Mouse (Mus musculus) liver, embryonic 15.5 days (tissue): ENCODE measurements around the gene Sncg. TPM values are rescaled to one million over a fixed set of nuclear protein-coding genes. Genes with fewer than 3 reads are reported as not detected.

Experiments used
- ATAC-seq: fragments of 200-750 bp; cut with Nextera tagmentation; 2 replicates; pipeline ENCODE4 v1.8.0; 2017; ENCODE audit warnings: moderate number of reproducible peaks, mild to moderate bottlenecking, moderate library complexity; ENCODE audit not compliant: insufficient read depth
- H3K27ac ChIP-seq: fragments of 300-500 bp; sonication (generic); replicated peaks from 2 replicates; pipeline ENCODE4 v1.5.1; 2015; ENCODE audit warnings: mild to moderate bottlenecking, inconsistent platforms
- H3K27me3 ChIP-seq: fragments of 300-500 bp; sonication (generic); 2 replicates; pipeline ENCODE4 v1.6.1; 2015; ENCODE audit warnings: mild to moderate bottlenecking, inconsistent platforms
- H3K36me3 ChIP-seq: fragments of 300-500 bp; sonication (generic); replicated peaks from 2 replicates; pipeline ENCODE4 v1.6.1; 2015; ENCODE audit warnings: moderate library complexity, mild to moderate bottlenecking, inconsistent platforms
- H3K4me1 ChIP-seq: fragments of 300-500 bp; sonication (generic); replicated peaks from 2 replicates; pipeline ENCODE4 v1.6.1; 2015; ENCODE audit warnings: inconsistent platforms
- H3K4me2 ChIP-seq: fragments of 300-500 bp; sonication (generic); 2 replicates; pipeline ENCODE4 v1.6.1; 2015; ENCODE audit warnings: moderate library complexity, mild to moderate bottlenecking, inconsistent platforms
- H3K4me3 ChIP-seq: fragments of 300-500 bp; sonication (generic); replicated peaks from 2 replicates; pipeline ENCODE4 v1.5.1; 2015; ENCODE audit warnings: mild to moderate bottlenecking, inconsistent platforms
- H3K9ac ChIP-seq: fragments of 300-500 bp; sonication (generic); 2 replicates; pipeline ENCODE4 v1.6.1; 2015; ENCODE audit warnings: moderate library complexity, mild to moderate bottlenecking, inconsistent platforms
- H3K9me3 ChIP-seq: fragments of 300-500 bp; sonication (generic); replicated peaks from 2 replicates; pipeline ENCODE4 v1.6.1; 2016; ENCODE audit warnings: inconsistent platforms
- WGBS: fragments of 180-500 bp; shearing (Covaris S2); methylation state at CpG from one replicate; pipeline ENCODE4 v1.1.7; 2015; ENCODE audit warnings: mixed read lengths; ENCODE audit not compliant: insufficient replicate concordance; 5-methylcytosine and 5-hydroxymethylcytosine counted together
- polyA plus RNA-seq: library from polyadenylated mRNA; unstranded; fragments of >200 nt; fragmentation: Nextera tagmentation; extraction: Ambion mirVana; gene quantifications from 2 replicates; pipeline ENCODE4 v1.2.1, GENCODE M21; 2015

The Sncg gene
- polyA plus RNA-seq, 1 experiment from 2014 or later, result 0.21 TPM

- 51% methylated on average over 1 of the region's 1 CpGs for WGBS
- Histone ChIP-seq H3K27me3 (no peaks in the 10 kb centered on the region), H3K4me3 (no peak overlapping the region), H3K36me3 (peaks cover 77% of the 10 kb centered on the region), H3K27ac (no peak overlapping the region), H3K9me3 (no peaks in the 10 kb centered on the region), H3K4me1 (no peaks in the 10 kb centered on the region), H3K4me2 (no peak overlapping the region), H3K9ac (no peak overlapping the region)
- ATAC-seq, result no peak
Measured at GRCm38 (mm10) chr14:34339446-34339845, 35.1 kb downstream of the Sncg start.

GRCm38 (mm10) chr14:34332476-34332875 lies 42.1 kb downstream of the Sncg start:
- H3K9ac ChIP-seq, result no peak overlapping the region
- H3K4me2 ChIP-seq, result no peak overlapping the region
- no peaks in the 10 kb centered on the region for H3K27me3 ChIP-seq
- ATAC-seq, result no peak
- H3K4me1 ChIP-seq, result no peaks in the 10 kb centered on the region
- no peak overlapping the region for H3K4me3 ChIP-seq
- no peak overlapping the region for H3K27ac ChIP-seq
- H3K36me3 ChIP-seq, result peaks cover 65% of the 10 kb centered on the region
- 75% methylated on average over 5 of the region's 5 CpGs for WGBS
- H3K9me3 ChIP-seq, result no peaks in the 10 kb centered on the region

GRCm38 (mm10) chr14:34331886-34332285 lies 42.7 kb downstream of the Sncg start:
- no peak for ATAC-seq
- no peak overlapping the region for H3K27ac ChIP-seq
- no peak overlapping the region for H3K4me2 ChIP-seq
- peaks cover 64% of the 10 kb centered on the region for H3K36me3 ChIP-seq
- H3K4me3 ChIP-seq, result no peak overlapping the region
- 63% methylated on average over 3 of the region's 3 CpGs for WGBS
- H3K9ac ChIP-seq, result no peak overlapping the region
- H3K4me1 ChIP-seq, result no peaks in the 10 kb centered on the region
- H3K27me3 ChIP-seq, result no peaks in the 10 kb centered on the region
- H3K9me3 ChIP-seq, result no peaks in the 10 kb centered on the region

GRCm38 (mm10) chr14:34330657-34331158 lies 43.9 kb downstream of the Sncg start:
- ATAC-seq, result no peak
- no peak overlapping the region for H3K4me3 ChIP-seq
- H3K9ac ChIP-seq, result no peak overlapping the region
- H3K27ac ChIP-seq, result no peak overlapping the region
- WGBS, result 69% methylated on average over 9 of the region's 9 CpGs
- no peak overlapping the region for H3K4me2 ChIP-seq
- no peaks in the 10 kb centered on the region for H3K27me3 ChIP-seq
- H3K9me3 ChIP-seq, result no peaks in the 10 kb centered on the region
- H3K4me1 ChIP-seq, result no peaks in the 10 kb centered on the region
- peaks cover 54% of the 10 kb centered on the region for H3K36me3 ChIP-seq

GRCm38 (mm10) chr14:34327618-34328017 lies 47.0 kb downstream of the Sncg start:
- no peak overlapping the region for H3K4me3 ChIP-seq
- H3K4me1 ChIP-seq, result no peaks in the 10 kb centered on the region
- no peaks in the 10 kb centered on the region for H3K27me3 ChIP-seq
- peaks cover 51% of the 10 kb centered on the region for H3K36me3 ChIP-seq
- H3K9ac ChIP-seq, result no peak overlapping the region
- H3K4me2 ChIP-seq, result no peak overlapping the region
- ATAC-seq, result no peak
- H3K9me3 ChIP-seq, result no peaks in the 10 kb centered on the region
- H3K27ac ChIP-seq, result no peak overlapping the region
- 15% methylated on average over 1 of the region's 1 CpGs for WGBS

- Histone ChIP-seq H3K4me1 (no peaks in the 10 kb centered on the region), H3K36me3 (peaks cover 47% of the 10 kb centered on the region), H3K27me3 (no peaks in the 10 kb centered on the region), H3K27ac (no peak overlapping the region), H3K9ac (no peak overlapping the region), H3K4me2 (no peak overlapping the region), H3K4me3 (no peak overlapping the region), H3K9me3 (no peaks in the 10 kb centered on the region)
- no peak for ATAC-seq
- 51% methylated on average over 3 of the region's 3 CpGs for WGBS
Measured at GRCm38 (mm10) chr14:34326606-34327005, 48.0 kb downstream of the Sncg start.

GRCm38 (mm10) chr14:34323576-34324085 lies 51.0 kb downstream of the Sncg start:
- H3K4me1 ChIP-seq, result no peaks in the 10 kb centered on the region
- peak; percentile 24; the same call in 1 of the 2 replicates for ATAC-seq

More at GRCm38 (mm10) chr14:34323576-34324085, 51.0 kb downstream of the Sncg start:
- H3K4me3 ChIP-seq, result no peak overlapping the region
- no peak overlapping the region for H3K27ac ChIP-seq
- no peak overlapping the region for H3K4me2 ChIP-seq
- H3K9ac ChIP-seq, result no peak overlapping the region
- 74% methylated on average over 5 of the region's 5 CpGs for WGBS
- no peaks in the 10 kb centered on the region for H3K9me3 ChIP-seq
- no peaks in the 10 kb centered on the region for H3K27me3 ChIP-seq
- peaks cover 40% of the 10 kb centered on the region for H3K36me3 ChIP-seq

Other genes with a start within 250 kb of the Sncg start
- 0.02 TPM in 1 of 2 replicates, not detected in the other for gene Npy4r, start 222.3 kb downstream of the Sncg start, polyA plus RNA-seq
- 0.05 and 0.08 TPM in 2 replicates for gene Gprin2, start 173.1 kb downstream of the Sncg start, polyA plus RNA-seq
- 0.43 and 0.44 TPM in 2 replicates for gene Syt15, start 155.2 kb downstream of the Sncg start, polyA plus RNA-seq
- 7.1 and 8.4 TPM in 2 replicates for gene Shld2, start 64.3 kb downstream of the Sncg start, polyA plus RNA-seq
- 142 and 159 TPM in 2 replicates for gene Glud1, start 64.1 kb downstream of the Sncg start, polyA plus RNA-seq
- 0.25 and 0.33 TPM in 2 replicates for gene Fam25c, start 19.4 kb downstream of the Sncg start, polyA plus RNA-seq
- gene Mmrn2, start 676 bp upstream of the Sncg start, polyA plus RNA-seq, result 2.6 and 2.8 TPM in 2 replicates
- 4.0 and 5.3 TPM in 2 replicates for gene Bmpr1a, start 128.6 kb upstream of the Sncg start, polyA plus RNA-seq
- not detected in 2 replicates for gene 9230112D13Rik, start 148.0 kb upstream of the Sncg start, polyA plus RNA-seq
- gene Ldb3, start 213.9 kb upstream of the Sncg start, polyA plus RNA-seq, result 3.2 and 4.2 TPM in 2 replicates
- gene Opn4, start 225.4 kb upstream of the Sncg start, polyA plus RNA-seq, result not detected in 2 replicates